Mouse (Mus musculus) forebrain, embryonic 12.5 days (tissue): ENCODE results near the gene Hoxa5. TPM values are rescaled to one million over a fixed set of nuclear protein-coding genes. Genes with fewer than 3 reads are reported as not detected.

ENCODE experiments used
- ATAC-seq: fragments of 200-750 bp; cut with Nextera tagmentation; 2 replicates; pipeline ENCODE4 v1.8.0; 2017; ENCODE audit warnings: moderate TSS enrichment; ENCODE audit not compliant: low FRiP score
- H3K27ac ChIP-seq: fragments of 300-500 bp; sonication (generic); 2 replicates; pipeline ENCODE4 v1.5.1; 2016; ENCODE audit warnings: mild to moderate bottlenecking
- H3K27me3 ChIP-seq: fragments of 300-500 bp; sonication (generic); 2 replicates; pipeline ENCODE4 v1.6.1; 2016; ENCODE audit warnings: mild to moderate bottlenecking
- H3K36me3 ChIP-seq: fragments of 300-500 bp; sonication (generic); replicated peaks from 2 replicates; pipeline ENCODE4 v1.6.1; 2016; ENCODE audit warnings: mild to moderate bottlenecking
- H3K4me1 ChIP-seq: fragments of 300-500 bp; sonication (generic); 2 replicates; pipeline ENCODE4 v1.6.1; 2016
- H3K4me2 ChIP-seq: fragments of 300-500 bp; sonication (generic); 2 replicates; pipeline ENCODE4 v1.6.1; 2016; ENCODE audit warnings: mild to moderate bottlenecking, moderate library complexity
- H3K4me3 ChIP-seq: fragments of 300-500 bp; sonication (generic); replicated peaks from 2 replicates; pipeline ENCODE4 v1.5.1; 2016; ENCODE audit warnings: mild to moderate bottlenecking
- H3K9ac ChIP-seq: fragments of 300-500 bp; sonication (generic); 2 replicates; pipeline ENCODE4 v1.6.1; 2016; ENCODE audit warnings: mild to moderate bottlenecking
- H3K9me3 ChIP-seq: fragments of 300-500 bp; sonication (generic); 2 replicates; pipeline ENCODE4 v1.6.1; 2016
- WGBS: fragments of 180-500 bp; shearing (Covaris S2); methylation state at CpG from one replicate; pipeline ENCODE4 v1.1.7; 2016; 5-methylcytosine and 5-hydroxymethylcytosine counted together
- polyA plus RNA-seq: library from polyadenylated mRNA; unstranded; fragments of >200 nt; fragmentation: Nextera tagmentation; extraction: Ambion mirVana; gene quantifications from 2 replicates; pipeline ENCODE4 v1.2.1, GENCODE M21; 2016

Gene Hoxa5
- polyA plus RNA-seq, 1 experiment from 2014 or later, result not detected

GRCm38 (mm10) chr6:52229558-52230416 is 25.4 kb upstream of the Hoxa5 start:
- under 1% methylated on average over 44 of the region's 44 CpGs for WGBS
- no peak for ATAC-seq
- Histone ChIP-seq H3K27me3 (peaks cover 94% of the 10 kb centered on the region), H3K36me3 (no peaks in the 10 kb centered on the region), H3K4me2 (no peak overlapping the region), H3K4me1 (no peaks in the 10 kb centered on the region), H3K27ac (no peak overlapping the region), H3K4me3 (no peak overlapping the region), H3K9ac (no peak overlapping the region), H3K9me3 (no peaks in the 10 kb centered on the region)

- WGBS, result 1% methylated on average over 38 of the region's 38 CpGs
- no peak overlapping the region for H3K9ac ChIP-seq
Observed at GRCm38 (mm10) chr6:52228475-52229465, 24.4 kb upstream of the Hoxa5 start.

GRCm38 (mm10) chr6:52227470-52228222 is 23.3 kb upstream of the Hoxa5 start:
- Histone ChIP-seq H3K27ac (no peak overlapping the region), H3K36me3 (no peaks in the 10 kb centered on the region), H3K9me3 (no peaks in the 10 kb centered on the region), H3K4me2 (no peak overlapping the region), H3K9ac (no peak overlapping the region), H3K27me3 (peaks cover 93% of the 10 kb centered on the region), H3K4me1 (no peaks in the 10 kb centered on the region), H3K4me3 (no peak overlapping the region)
- no peak for ATAC-seq
- WGBS, result 3% methylated on average over 11 of the region's 11 CpGs

More at GRCm38 (mm10) chr6:52228475-52229465, 24.4 kb upstream of the Hoxa5 start:
- Histone ChIP-seq H3K4me2 (no peak overlapping the region), H3K9me3 (no peaks in the 10 kb centered on the region), H3K27ac (no peak overlapping the region), H3K4me1 (no peaks in the 10 kb centered on the region), H3K27me3 (peaks cover 94% of the 10 kb centered on the region), H3K4me3 (no peak overlapping the region), H3K36me3 (no peaks in the 10 kb centered on the region)
- ATAC-seq, result no peak

- Histone ChIP-seq H3K27me3 (peaks cover 93% of the 10 kb centered on the region), H3K4me3 (no peak overlapping the region), H3K4me2 (no peak overlapping the region), H3K9me3 (no peaks in the 10 kb centered on the region), H3K27ac (no peak overlapping the region), H3K4me1 (peaks cover 2% of the 10 kb centered on the region; the same call in 1 of the 2 replicates), H3K9ac (no peak overlapping the region), H3K36me3 (no peaks in the 10 kb centered on the region)
- 3% methylated on average over 26 of the region's 26 CpGs for WGBS
- ATAC-seq, result no peak
Observed at GRCm38 (mm10) chr6:52226569-52227257, 22.3 kb upstream of the Hoxa5 start.

GRCm38 (mm10) chr6:52225612-52226568 is 21.5 kb upstream of the Hoxa5 start:
- Histone ChIP-seq H3K9me3 (no peaks in the 10 kb centered on the region), H3K4me2 (no peak overlapping the region), H3K27me3 (peaks cover 97% of the 10 kb centered on the region), H3K36me3 (no peaks in the 10 kb centered on the region), H3K4me3 (0 out of 2 replicates have a peak overlapping the region, but pooled peaks have one; percentile 8), H3K9ac (no peak overlapping the region), H3K4me1 (peaks cover 7% of the 10 kb centered on the region; the same call in 1 of the 2 replicates), H3K27ac (no peak overlapping the region)
- ATAC-seq, result no peak
- WGBS, result 3% methylated on average over 69 of the region's 69 CpGs

- H3K4me3 ChIP-seq, result no peak overlapping the region
- no peak overlapping the region for H3K27ac ChIP-seq
- H3K9ac ChIP-seq, result no peak overlapping the region
- no peaks in the 10 kb centered on the region for H3K36me3 ChIP-seq
- H3K9me3 ChIP-seq, result no peaks in the 10 kb centered on the region
- peaks cover 7% of the 10 kb centered on the region; the same call in 1 of the 2 replicates for H3K4me1 ChIP-seq
- no peak overlapping the region for H3K4me2 ChIP-seq
- peaks cover 97% of the 10 kb centered on the region for H3K27me3 ChIP-seq
- 2% methylated on average over 36 of the region's 36 CpGs for WGBS
- no peak for ATAC-seq
Observed at GRCm38 (mm10) chr6:52224895-52225611, 20.7 kb upstream of the Hoxa5 start.

GRCm38 (mm10) chr6:52223939-52224760 is 19.8 kb upstream of the Hoxa5 start:
- Histone ChIP-seq H3K4me1 (peaks cover 7% of the 10 kb centered on the region; the same call in 1 of the 2 replicates), H3K36me3 (no peaks in the 10 kb centered on the region), H3K9me3 (no peaks in the 10 kb centered on the region), H3K9ac (no peak overlapping the region), H3K4me2 (no peak overlapping the region), H3K4me3 (no peak overlapping the region), H3K27ac (no peak overlapping the region), H3K27me3 (peaks cover 97% of the 10 kb centered on the region)
- 1% methylated on average over 23 of the region's 24 CpGs for WGBS
- no peak for ATAC-seq

- ATAC-seq, result no peak
Observed at GRCm38 (mm10) chr6:52222729-52223128, 18.3 kb upstream of the Hoxa5 start.

GRCm38 (mm10) chr6:52221993-52222685 is 17.8 kb upstream of the Hoxa5 start:
- no peak overlapping the region for H3K9ac ChIP-seq
- H3K27me3 ChIP-seq, result peaks cover 99% of the 10 kb centered on the region
- no peak overlapping the region for H3K27ac ChIP-seq
- ATAC-seq, result peak; percentile 9; the same call in 1 of the 2 replicates
- peak overlapping the region; percentile 61 for H3K4me2 ChIP-seq
- no peaks in the 10 kb centered on the region for H3K36me3 ChIP-seq
- 7% methylated on average over 21 of the region's 21 CpGs for WGBS
- peak overlapping the region; percentile 39 for H3K4me3 ChIP-seq
- H3K9me3 ChIP-seq, result no peaks in the 10 kb centered on the region
- H3K4me1 ChIP-seq, result peaks cover 11% of the 10 kb centered on the region

More at GRCm38 (mm10) chr6:52222729-52223128, 18.3 kb upstream of the Hoxa5 start:
- H3K4me1 ChIP-seq, result peaks cover 7% of the 10 kb centered on the region; the same call in 1 of the 2 replicates
- no peaks in the 10 kb centered on the region for H3K36me3 ChIP-seq
- peaks cover 99% of the 10 kb centered on the region for H3K27me3 ChIP-seq
- no peaks in the 10 kb centered on the region for H3K9me3 ChIP-seq
- H3K4me2 ChIP-seq, result no peak overlapping the region
- H3K9ac ChIP-seq, result no peak overlapping the region
- H3K27ac ChIP-seq, result no peak overlapping the region
- no peak overlapping the region for H3K4me3 ChIP-seq
- 9% methylated on average over 13 of the region's 13 CpGs for WGBS
